Mouse (Mus musculus) G1E (cell line): ENCODE results near the gene Gm13420.

Experiments used
- CTCF ChIP-seq: IDR thresholded peaks from 2 replicates; pipeline ENCODE4 v1.5.1; 2012; ENCODE audit warnings: low read depth, low read length, inconsistent platforms, mixed read lengths
- GATA1 ChIP-seq: IDR thresholded peaks from 2 replicates; pipeline ENCODE4 v1.6.1; 2012; ENCODE audit warnings: borderline replicate concordance, low read length, inconsistent platforms, mixed read lengths
- POLR2AphosphoS5 ChIP-seq: IDR thresholded peaks from 2 replicates; pipeline ENCODE4 v1.6.1; 2012; ENCODE audit warnings: low read depth, low read length, inconsistent platforms; ENCODE audit not compliant: insufficient replicate concordance
- TAL1 ChIP-seq: conservative IDR thresholded peaks from 2 replicates; pipeline ENCODE4 v1.6.1; 2012; ENCODE audit warnings: low read depth, low read length, inconsistent platforms, mixed read lengths

- no peak for TF ChIP-seq CTCF
- no peak for TF ChIP-seq GATA1
- no peak for TF ChIP-seq TAL1
- TF ChIP-seq POLR2AphosphoS5, result no peak
Measured at GRCm38 (mm10) chr2:29700898-29701297, 50.6 kb downstream of the Gm13420 start.
